Mouse (Mus musculus): ENCODE results near the gene Ctbp2. TPM values are rescaled to one million over a fixed set of nuclear protein-coding genes. Genes with fewer than 3 reads are reported as not detected.

Gene Ctbp2
- total RNA-seq (2012; rRNA removed): 241 and 381 TPM in 2 replicates

DNA sequence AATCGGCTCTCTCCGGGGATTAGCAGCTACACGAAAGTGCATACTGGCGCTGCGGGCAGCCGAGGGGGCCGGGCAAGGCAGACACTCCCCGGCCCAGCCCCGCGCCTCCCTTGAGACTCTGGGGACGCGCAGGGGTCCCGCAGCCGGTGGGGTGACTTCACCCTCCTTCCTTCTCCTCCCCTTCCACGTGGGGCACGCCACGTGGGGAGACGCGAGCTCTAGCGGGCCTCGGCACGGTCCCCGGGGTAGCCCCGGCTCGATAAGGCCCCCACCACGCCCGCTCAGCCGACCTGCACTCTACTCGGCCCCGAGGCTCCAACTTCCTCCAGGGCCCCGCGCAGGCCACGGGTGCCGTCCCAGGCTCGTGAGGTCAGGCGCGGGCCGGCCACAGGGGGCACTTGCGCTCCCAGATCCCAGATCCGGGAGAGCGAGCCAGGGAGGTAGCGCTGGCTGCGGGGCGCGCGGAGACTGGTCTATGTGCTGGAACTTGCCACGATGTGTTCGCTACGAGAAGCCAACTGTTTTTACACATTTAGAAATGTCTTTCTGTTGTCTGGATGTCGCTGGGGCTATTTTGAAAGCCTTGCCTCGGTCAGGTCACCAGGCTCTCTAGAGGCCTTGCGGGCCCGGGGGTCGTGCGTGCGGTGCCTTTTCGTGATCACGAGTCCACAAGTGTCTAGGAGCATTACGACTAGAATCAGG lies at the start of gene Ctbp2:
Gene Ctbp2, minus strand, starts transcription at position 356 of the 702 bp plus-strand sequence.
- Histone ChIP-seq H3K4me3 (ENCODE audit: insufficient read depth in 1 of 2, low read depth in 1 of 2, low read length in 2 of 2, poor library complexity in 1 of 2, severe bottlenecking in 1 of 2) (peak within 1 kb of the TSS; percentile 95 to 99), H3K36me3 (ENCODE audit: control insufficient read depth, insufficient read depth, low read length, poor library complexity, severe bottlenecking) (peaks cover 3% of the 10 kb centered on the region; the same call in 1 of the 2 replicates), H3K9ac (ENCODE audit: insufficient read depth, low read depth, low read length, poor library complexity, severe bottlenecking) (peak within 1 kb of the TSS; percentile 98), H3K4me1 (ENCODE audit: control insufficient read depth in 2 of 2, insufficient read depth in 2 of 2, low read length in 2 of 2, poor library complexity in 1 of 2) (peaks cover 7 to 8% of the 10 kb centered on the region in 2 experiments), H3K9me3 (ENCODE audit: control insufficient read depth, insufficient read depth, low read depth, low read length) (no peaks in the 10 kb centered on the region), H3K27ac (ENCODE audit: insufficient read depth, low read depth, low read length, poor library complexity, severe bottlenecking) (peak within 1 kb of the TSS; percentile 98)
- in situ Hi-C loops (cut with MboI; ENCODE audit: low sequenced_read_pairs in 2 of 2, unreplicated experiment in 2 of 2): no loop called here
- DNase-seq (ENCODE audit: low read depth, low spot score): no peak
- TF ChIP-seq CHD2 (IDR thresholded peaks at IDR 0.05; ENCODE audit: low read depth, low read length): no peak
- no peak; the same call in 1 of the 2 replicates for TF ChIP-seq HCFC1 (IDR thresholded peaks at IDR 0.05; ENCODE audit: borderline replicate concordance, insufficient read depth, low read length)
- TF ChIP-seq ZNF384 (IDR thresholded peaks at IDR 0.05; ENCODE audit: low read depth, low read length): no peak
- TF ChIP-seq ZC3H11A (IDR thresholded peaks at IDR 0.05; ENCODE audit: borderline replicate concordance, low read depth, low read length): no peak
- TF ChIP-seq MAFK (IDR thresholded peaks at IDR 0.05; ENCODE audit: insufficient read depth, low read depth, low read length): no peak

DNA sequence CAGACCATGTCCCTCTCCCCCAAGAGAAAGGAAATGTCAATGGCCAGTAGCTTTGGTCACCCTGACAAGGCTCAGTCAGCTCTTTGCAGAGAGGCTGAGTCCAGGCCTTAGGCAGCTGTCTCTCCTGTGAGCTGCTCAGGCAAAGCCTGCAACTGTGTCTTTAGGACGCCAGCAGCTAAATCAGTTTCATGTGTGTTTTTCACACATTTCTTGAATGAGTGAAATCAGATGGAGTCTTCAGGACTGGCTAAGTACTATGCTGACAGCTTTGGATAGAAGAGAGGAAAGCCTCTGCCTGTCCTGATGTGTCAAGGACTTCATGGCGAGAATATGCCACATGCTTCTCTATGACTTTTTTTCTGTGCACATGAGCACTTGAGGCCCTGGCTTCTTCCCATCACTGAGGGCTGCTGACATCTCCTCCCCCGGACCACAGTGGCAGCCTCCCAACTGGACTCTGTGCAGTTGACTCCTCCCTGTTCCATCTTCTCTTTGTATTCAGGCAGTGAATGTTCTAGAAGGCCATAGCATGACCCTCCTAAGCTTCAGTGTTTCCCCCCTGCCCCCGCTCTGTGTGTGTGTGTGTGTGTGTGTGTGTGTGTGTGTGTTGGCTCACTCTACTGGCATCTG lies 47.4 kb upstream of the Ctbp2 start:
- Histone ChIP-seq H3K36me3 (ENCODE audit: control insufficient read depth, insufficient read depth, low read length, poor library complexity, severe bottlenecking) (no peaks in the 10 kb centered on the region), H3K4me1 (ENCODE audit: control insufficient read depth in 2 of 2, insufficient read depth in 2 of 2, low read length in 2 of 2, poor library complexity in 1 of 2) (no peaks in the 10 kb centered on the region), H3K4me3 (ENCODE audit: insufficient read depth in 1 of 2, low read depth in 1 of 2, low read length in 2 of 2, poor library complexity in 1 of 2, severe bottlenecking in 1 of 2) (no peak overlapping the region), H3K9ac (ENCODE audit: insufficient read depth, low read depth, low read length, poor library complexity, severe bottlenecking) (no peak overlapping the region), H3K27ac (ENCODE audit: insufficient read depth, low read depth, low read length, poor library complexity, severe bottlenecking) (no peak overlapping the region), H3K9me3 (ENCODE audit: control insufficient read depth, insufficient read depth, low read depth, low read length) (no peaks in the 10 kb centered on the region)
- in situ Hi-C loops (cut with MboI; ENCODE audit: low sequenced_read_pairs in 2 of 2, unreplicated experiment in 2 of 2): no loop called here
- TF ChIP-seq HCFC1 (IDR thresholded peaks at IDR 0.05; ENCODE audit: borderline replicate concordance, insufficient read depth, low read length) (no peak), ZNF384 (IDR thresholded peaks at IDR 0.05; ENCODE audit: low read depth, low read length) (no peak), MAFK (IDR thresholded peaks at IDR 0.05; ENCODE audit: insufficient read depth, low read depth, low read length) (no peak), ZC3H11A (IDR thresholded peaks at IDR 0.05; ENCODE audit: borderline replicate concordance, low read depth, low read length) (no peak), CHD2 (IDR thresholded peaks at IDR 0.05; ENCODE audit: low read depth, low read length) (no peak)
- no peak for DNase-seq (ENCODE audit: low read depth, low spot score)

GRCm38 (mm10) chr7:133168928-133169327 lies 44.8 kb upstream of the Ctbp2 start:
- TF ChIP-seq ZNF384 (IDR thresholded peaks at IDR 0.05; ENCODE audit: low read depth, low read length) (no peak), HCFC1 (IDR thresholded peaks at IDR 0.05; ENCODE audit: borderline replicate concordance, insufficient read depth, low read length) (no peak)
- Histone ChIP-seq H3K27ac (ENCODE audit: insufficient read depth, low read depth, low read length, poor library complexity, severe bottlenecking) (no peak overlapping the region), H3K4me3 (ENCODE audit: insufficient read depth in 1 of 2, low read depth in 1 of 2, low read length in 2 of 2, poor library complexity in 1 of 2, severe bottlenecking in 1 of 2) (no peak overlapping the region), H3K9ac (ENCODE audit: insufficient read depth, low read depth, low read length, poor library complexity, severe bottlenecking) (no peak overlapping the region), H3K36me3 (ENCODE audit: control insufficient read depth, insufficient read depth, low read length, poor library complexity, severe bottlenecking) (no peaks in the 10 kb centered on the region), H3K9me3 (ENCODE audit: control insufficient read depth, insufficient read depth, low read depth, low read length) (no peaks in the 10 kb centered on the region), H3K4me1 (ENCODE audit: control insufficient read depth in 2 of 2, insufficient read depth in 2 of 2, low read length in 2 of 2, poor library complexity in 1 of 2) (no peaks in the 10 kb centered on the region)
- no peak for DNase-seq (ENCODE audit: low read depth, low spot score)
- in situ Hi-C loops (cut with MboI; ENCODE audit: low sequenced_read_pairs in 2 of 2, unreplicated experiment in 2 of 2): no loop called here

GRCm38 (mm10) chr7:133167903-133168302 lies 43.7 kb upstream of the Ctbp2 start:
- Histone ChIP-seq H3K36me3 (ENCODE audit: control insufficient read depth, insufficient read depth, low read length, poor library complexity, severe bottlenecking) (no peaks in the 10 kb centered on the region), H3K4me3 (ENCODE audit: insufficient read depth in 1 of 2, low read depth in 1 of 2, low read length in 2 of 2, poor library complexity in 1 of 2, severe bottlenecking in 1 of 2) (no peak overlapping the region), H3K27ac (ENCODE audit: insufficient read depth, low read depth, low read length, poor library complexity, severe bottlenecking) (no peak overlapping the region), H3K9ac (ENCODE audit: insufficient read depth, low read depth, low read length, poor library complexity, severe bottlenecking) (no peak overlapping the region), H3K4me1 (ENCODE audit: control insufficient read depth in 2 of 2, insufficient read depth in 2 of 2, low read length in 2 of 2, poor library complexity in 1 of 2) (no peaks in the 10 kb centered on the region), H3K9me3 (ENCODE audit: control insufficient read depth, insufficient read depth, low read depth, low read length) (no peaks in the 10 kb centered on the region)
- TF ChIP-seq HCFC1 (IDR thresholded peaks at IDR 0.05; ENCODE audit: borderline replicate concordance, insufficient read depth, low read length) (no peak), ZC3H11A (IDR thresholded peaks at IDR 0.05; ENCODE audit: borderline replicate concordance, low read depth, low read length) (no peak), CHD2 (IDR thresholded peaks at IDR 0.05; ENCODE audit: low read depth, low read length) (no peak), MAFK (IDR thresholded peaks at IDR 0.05; ENCODE audit: insufficient read depth, low read depth, low read length) (no peak), ZNF384 (IDR thresholded peaks at IDR 0.05; ENCODE audit: low read depth, low read length) (no peak)
- no peak for DNase-seq (ENCODE audit: low read depth, low spot score)
- in situ Hi-C loops (cut with MboI; ENCODE audit: low sequenced_read_pairs in 2 of 2, unreplicated experiment in 2 of 2): no loop called here
